Mouse (Mus musculus) gastrocnemius, adult 8-10 months (tissue): Measurements from ENCODE around the gene Grin2c. TPM values are rescaled to one million over a fixed set of nuclear protein-coding genes. Genes with fewer than 3 reads are reported as not detected.

ENCODE experiments used
- DNase-seq, 2 experiments: peaks; one replicate each; pipeline ENCODE4 v3.0.0; 2022; ENCODE audit warnings: low spot score in 2 of 2
- total RNA-seq, 4 experiments: library from RNA; stranded (reverse); gene quantifications; 2 replicates each; pipeline ENCODE4 v1.2.4; 2022

Gene Grin2c
- total RNA-seq, 4 experiments from 2014 or later: 0.05 to 0.16 (median 0.14) TPM

- DNase-seq: no peak
These were observed 34.2 kb downstream of the Grin2c start for GRCm38 (mm10) chr11:115232889-115233288.

DNA sequence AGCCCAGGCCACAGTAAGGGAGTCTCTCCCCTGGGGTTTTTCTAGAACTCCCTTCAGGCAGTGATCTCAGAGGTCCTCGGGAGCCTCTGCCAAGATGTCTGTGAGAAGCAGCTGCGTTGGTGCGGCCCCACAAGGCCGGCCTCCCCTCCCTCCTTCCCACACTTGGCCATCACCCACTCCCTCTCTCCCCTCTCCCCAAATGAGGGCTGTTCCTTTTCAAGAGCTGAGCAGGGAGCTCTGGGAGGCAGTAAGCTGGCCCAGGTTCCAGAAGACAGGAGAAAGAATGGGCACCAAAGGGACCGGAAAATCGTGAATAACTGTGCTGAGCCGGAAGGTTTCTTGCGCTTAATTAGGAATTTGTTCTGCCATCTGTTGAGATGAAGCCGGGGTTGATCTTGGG is 35.1 kb downstream of the Grin2c start:
- DNase-seq: no peak

GRCm38 (mm10) chr11:115231168-115231915 is 35.7 kb downstream of the Grin2c start:
- DNase-seq: no peak

GRCm38 (mm10) chr11:115229021-115229930 is 37.8 kb downstream of the Grin2c start:
- peak in 1 of 2 experiments; percentile 62 for DNase-seq

GRCm38 (mm10) chr11:115228430-115228829 is 38.6 kb downstream of the Grin2c start:
- DNase-seq: peak in 1 of 2 experiments; percentile 39

GRCm38 (mm10) chr11:115227640-115228039 is 39.4 kb downstream of the Grin2c start:
- no peak for DNase-seq

- no peak for DNase-seq
These were observed 40.1 kb downstream of the Grin2c start for GRCm38 (mm10) chr11:115226811-115227491.

GRCm38 (mm10) chr11:115225301-115225700 is 41.7 kb downstream of the Grin2c start:
- no peak for DNase-seq

GRCm38 (mm10) chr11:115224889-115225288 is 42.2 kb downstream of the Grin2c start:
- DNase-seq: peak; percentile 46 to 54

DNA sequence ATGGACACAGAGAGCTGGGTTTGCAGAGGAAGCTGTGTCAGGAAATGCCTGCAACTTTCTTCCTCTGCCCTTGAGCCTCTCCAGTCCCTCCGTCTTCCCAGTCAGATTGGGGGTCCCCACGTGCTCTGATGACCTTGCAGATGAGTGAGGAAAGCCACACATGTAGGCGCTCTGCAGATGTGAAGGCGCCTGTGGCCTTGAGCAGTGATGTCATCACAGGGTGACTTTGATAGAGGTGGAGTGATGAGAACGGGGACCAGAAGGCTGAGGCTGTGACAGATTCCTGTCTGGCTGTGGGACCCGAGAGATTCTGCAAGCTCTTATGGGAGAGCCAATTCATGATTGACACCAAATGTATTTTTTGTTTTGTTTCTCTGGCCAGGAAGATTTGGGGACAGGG is 43.2 kb downstream of the Grin2c start:
- DNase-seq: no peak

- DNase-seq: no peak
These were observed 43.6 kb downstream of the Grin2c start for GRCm38 (mm10) chr11:115223451-115223850.

- DNase-seq: no peak
These were observed 44.5 kb downstream of the Grin2c start for GRCm38 (mm10) chr11:115222570-115222969.

- DNase-seq: no peak
These were observed 45.0 kb downstream of the Grin2c start for GRCm38 (mm10) chr11:115222077-115222476.

GRCm38 (mm10) chr11:115219685-115220084 is 47.4 kb downstream of the Grin2c start:
- DNase-seq: no peak

- DNase-seq: peak; percentile 56 to 58
These were observed 47.8 kb downstream of the Grin2c start for GRCm38 (mm10) chr11:115219263-115219662.

DNA sequence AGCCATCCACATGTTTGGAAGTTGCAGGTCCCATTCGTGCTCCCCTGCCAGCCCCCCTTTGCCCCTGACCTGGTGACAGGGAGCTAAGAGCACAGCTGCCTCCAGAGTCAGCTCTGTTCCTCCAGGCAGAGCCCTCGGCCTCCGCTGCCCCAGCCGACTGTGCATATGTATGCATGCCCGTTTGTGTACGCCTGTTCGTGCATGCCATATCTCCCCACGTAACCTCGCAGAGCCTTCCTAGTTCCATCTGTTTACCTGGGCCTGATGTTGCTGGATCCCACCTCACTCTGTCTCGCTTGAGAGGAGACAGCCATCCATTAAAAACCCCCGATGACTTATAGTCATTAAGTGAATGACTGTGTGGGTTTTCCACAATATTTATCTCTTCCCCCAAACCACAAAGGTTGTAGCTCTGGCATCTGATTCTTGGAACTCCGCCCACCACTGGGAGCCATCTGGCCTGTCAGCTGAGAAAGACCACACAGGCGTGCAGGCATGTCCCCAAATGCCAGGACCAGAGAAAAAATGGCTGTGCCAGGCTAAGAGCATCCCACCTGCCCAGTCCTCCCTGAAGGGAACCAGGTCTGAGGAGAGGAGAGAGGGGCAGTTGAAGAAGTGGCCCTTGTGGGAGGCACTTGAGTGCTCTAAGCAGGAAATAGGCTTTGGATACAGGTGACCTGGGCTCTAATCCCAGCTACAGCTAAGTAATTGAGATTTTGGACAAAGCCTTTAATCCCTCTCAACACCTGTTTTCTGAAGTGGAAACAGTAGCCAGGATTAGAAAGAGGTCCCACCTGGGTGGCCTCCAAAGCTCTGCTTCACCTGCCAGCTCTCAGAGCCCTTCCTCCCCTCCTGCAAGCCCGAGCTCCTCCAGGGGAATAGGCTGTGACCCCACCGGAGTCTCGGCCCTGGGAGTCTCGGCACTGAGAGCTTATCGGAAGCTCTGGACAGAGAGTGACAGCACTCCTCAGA is 49.3 kb downstream of the Grin2c start:
- no peak for DNase-seq

GRCm38 (mm10) chr11:115215123-115215522 is 51.9 kb downstream of the Grin2c start:
- DNase-seq: no peak

DNA sequence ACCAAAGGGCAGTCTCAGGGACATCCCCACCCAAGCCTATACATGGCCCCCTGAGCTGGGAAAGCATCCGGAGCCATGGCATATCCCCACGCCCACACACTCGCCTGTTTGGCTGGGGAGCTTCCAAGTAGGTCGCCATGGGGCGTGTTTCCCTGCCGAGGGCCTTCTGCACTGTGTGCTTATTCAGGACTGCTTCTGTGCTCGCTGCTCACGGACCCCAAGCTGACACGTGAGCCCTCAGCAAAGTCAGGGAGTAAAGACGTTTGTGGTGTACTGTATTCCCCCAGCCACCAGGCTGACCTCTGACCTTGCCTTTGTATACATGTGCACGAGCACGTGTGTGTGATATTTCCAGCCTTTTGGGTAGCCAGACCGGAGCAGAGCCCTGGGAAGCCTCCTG is 54.9 kb downstream of the Grin2c start:
- DNase-seq: no peak

DNA sequence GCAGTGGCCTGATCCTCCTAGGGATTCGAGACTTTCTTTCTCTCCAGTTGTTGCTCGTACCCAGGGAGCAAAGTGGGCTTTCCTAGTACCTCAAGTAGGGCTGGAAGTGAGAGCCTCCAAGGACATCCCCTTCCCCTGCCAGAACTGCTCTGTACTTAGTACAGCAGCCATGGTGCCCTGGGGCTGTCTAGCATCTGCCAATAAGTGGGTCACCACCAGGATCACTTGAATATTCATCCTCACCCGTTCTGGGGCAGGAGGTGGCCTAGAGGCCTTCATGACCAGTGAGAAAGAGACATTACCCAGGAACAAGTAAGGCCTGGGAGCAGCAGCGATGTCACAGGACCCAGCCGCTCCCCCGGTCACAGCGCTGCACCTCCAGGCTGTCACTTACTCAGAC is 57.1 kb downstream of the Grin2c start:
- DNase-seq: no peak
